Mouse (Mus musculus) heart, postnatal 25 days (tissue): ENCODE measurements around the gene Sec24c. TPM values are rescaled to one million over a fixed set of nuclear protein-coding genes. Genes with fewer than 3 reads are reported as not detected.
"Not testable (repeated sequence)": the region's sequence is repeated elsewhere in the genome, so short reads cannot be mapped to it uniquely, and the experiment has no call there.

ENCODE experiments used
- DNase-seq: peaks from one replicate; pipeline ENCODE4 v3.0.0; 2022; ENCODE audit warnings: low spot score
- intact Hi-C: fragments of 180-260 bp; cut with DNase I; formaldehyde crosslinking; loops from one replicate; pipeline ENCODE4 v1.15.1; 2025
- total RNA-seq, 2 experiments: library from RNA; stranded (reverse); gene quantifications; 2 replicates each; pipeline ENCODE4 v1.2.3; 2021

Sec24c gene
- total RNA-seq, 2 experiments from 2014 or later = 96.8 to 107 TPM

DNA sequence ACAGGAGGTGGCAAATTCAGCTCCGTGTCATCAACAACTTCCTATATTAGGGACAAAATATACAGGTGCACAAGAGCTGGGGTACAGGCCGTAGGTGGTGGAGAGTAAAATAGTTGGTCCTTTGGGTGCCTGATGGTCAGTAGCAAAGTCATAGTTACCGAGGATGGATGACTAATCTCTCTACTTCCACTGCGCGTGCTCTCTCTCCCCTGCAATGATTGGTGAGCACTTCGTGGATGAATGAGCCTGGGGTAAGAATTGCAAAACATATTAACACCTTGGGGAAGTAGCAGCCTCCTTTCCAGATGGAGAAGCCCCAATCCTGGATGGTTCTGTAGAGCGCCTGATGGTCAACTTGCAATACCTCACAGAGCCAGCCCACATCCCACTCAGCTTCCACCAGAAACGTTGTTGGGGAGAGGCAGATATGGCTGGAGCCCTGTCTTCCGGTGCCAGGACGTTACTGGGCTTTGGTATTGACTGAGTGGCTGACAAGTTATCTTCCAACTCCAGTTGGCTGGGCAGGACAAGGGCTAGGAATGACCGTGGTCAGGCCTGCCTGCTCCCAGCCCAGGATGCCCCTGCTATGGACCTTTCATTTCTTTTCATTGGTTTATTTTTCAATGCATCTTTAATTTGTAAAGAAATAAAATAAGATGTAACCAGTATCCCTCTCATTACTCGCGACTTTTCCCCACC, 20.2 kb downstream of the Sec24c start:
- intact Hi-C loops = no loop called here
- no peak for DNase-seq

DNA sequence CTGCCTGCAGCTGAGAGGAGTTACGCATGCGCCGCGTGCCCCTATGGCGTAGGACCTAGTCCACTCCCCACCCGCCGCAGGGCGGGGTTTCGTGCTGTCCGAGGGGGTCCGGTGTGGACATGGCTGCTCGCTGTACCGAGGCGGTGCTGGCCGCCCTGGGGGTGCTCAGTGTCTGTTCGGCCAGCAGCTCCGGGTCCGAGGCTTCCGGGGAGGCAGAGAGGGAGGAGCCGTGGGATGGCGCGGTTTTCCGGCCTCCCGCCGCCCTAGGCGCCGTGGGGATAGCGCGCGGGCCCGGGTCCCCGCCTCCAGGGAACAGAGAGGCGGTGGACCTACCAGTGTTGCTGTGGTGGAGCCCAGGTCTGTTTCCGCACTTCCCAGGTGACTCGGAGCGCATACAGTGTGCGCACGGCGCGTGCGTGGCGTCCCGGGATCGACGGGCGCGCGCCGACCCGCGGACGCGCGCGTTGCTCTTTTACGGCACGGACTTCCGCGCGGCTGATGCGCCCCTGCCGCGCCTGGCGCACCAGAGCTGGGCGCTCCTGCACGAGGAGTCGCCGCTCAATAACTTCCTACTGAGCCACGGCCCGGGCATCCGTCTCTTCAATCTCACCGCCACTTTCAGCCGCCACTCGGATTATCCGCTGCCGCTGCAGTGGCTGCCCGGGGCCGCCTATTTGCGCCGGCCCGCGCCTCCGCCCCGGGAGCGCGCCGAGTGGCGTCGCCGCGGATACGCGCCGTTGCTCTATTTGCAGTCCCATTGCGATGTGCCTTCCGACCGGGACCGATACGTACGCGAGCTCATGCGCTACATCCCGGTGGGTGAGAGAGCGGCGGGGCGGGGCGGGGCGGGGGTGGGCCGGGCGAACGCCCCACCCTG, 21.0 kb downstream of the Sec24c start, which contains the start of gene Fut11:
Fut11 (plus strand) TSS at position 85 of the 877 bp plus-strand sequence.
- peak; percentile 80 for DNase-seq
- intact Hi-C loops = loop anchor here (5.0 kb wide), 1 partner anchor 102 kb away; no protein-coding TSS in a partner anchor

DNA sequence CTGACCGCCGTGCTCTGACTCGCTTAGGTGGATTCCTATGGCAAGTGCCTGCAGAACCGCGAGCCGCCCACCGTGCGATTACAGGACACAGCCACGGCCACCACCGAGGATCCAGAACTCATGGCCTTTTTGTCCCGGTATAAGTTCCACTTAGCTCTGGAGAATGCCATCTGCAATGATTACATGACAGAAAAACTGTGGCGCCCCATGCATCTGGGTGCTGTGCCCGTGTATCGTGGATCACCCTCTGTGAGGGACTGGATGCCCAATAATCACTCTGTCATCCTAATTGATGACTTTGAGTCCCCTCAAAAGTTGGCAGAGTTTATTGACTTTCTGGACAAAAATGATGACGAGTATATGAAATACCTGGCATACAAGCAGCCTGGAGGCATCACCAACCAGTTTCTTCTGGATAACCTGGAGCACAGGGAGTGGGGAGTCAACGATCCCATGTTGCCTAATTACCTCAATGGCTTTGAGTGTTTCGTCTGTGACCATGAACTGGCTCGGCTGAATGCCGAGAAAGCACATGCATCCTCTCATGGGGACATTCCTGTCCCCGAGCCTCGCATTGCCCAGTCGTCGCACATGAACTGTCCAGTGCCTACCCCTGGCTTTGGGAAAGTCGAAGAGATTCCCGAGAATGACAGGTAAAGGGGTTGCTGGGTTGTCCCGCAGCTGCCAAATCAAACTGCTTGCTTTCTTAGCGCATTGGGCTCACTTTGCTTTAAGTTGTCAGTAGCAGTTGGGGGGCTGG, 21.8 kb downstream of the Sec24c start:
- intact Hi-C loops = loop anchor here (5.0 kb wide), 1 partner anchor 101 kb away; no protein-coding TSS in a partner anchor
- DNase-seq = no peak

DNA sequence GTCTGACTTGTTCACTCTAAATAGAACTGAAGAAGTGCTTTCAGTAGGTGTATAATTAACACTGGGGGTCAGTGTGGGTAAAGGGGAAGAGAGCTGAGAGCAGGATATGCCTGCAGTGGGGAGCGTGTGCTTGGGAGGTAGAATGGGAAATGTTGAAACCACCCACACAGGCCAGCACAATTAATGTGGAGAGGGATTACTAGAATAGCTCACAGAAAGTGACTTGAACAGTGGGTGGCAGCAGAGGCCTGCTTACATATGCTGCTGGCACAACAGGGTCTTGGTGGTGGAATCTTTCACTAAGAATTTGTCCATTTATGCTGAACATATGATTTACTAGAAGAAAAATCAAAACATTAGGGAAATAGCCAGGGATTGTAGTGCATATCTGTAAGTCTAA, 22.9 kb downstream of the Sec24c start:
- intact Hi-C loops = loop anchor here (5.0 kb wide), 1 partner anchor 100 kb away; no protein-coding TSS in a partner anchor
- no peak for DNase-seq

DNA sequence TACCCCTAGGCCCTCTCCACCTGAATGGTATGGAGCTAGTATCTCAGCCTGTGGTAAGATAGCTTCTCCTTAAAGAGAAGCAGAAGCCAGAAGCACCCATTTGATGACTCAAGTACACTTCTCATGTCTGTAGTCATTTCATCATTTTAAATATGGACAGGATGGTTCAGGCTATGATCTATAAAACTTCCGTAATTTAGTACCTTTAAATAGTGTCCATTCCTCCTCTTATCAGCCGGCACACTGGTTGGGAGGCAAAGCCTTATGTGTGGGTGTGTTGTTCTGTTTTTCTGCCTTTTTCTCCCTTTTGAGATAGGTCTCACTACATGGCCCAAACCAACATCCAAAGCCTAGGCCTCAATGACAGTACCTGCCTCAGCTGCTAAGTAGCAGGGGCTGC, 24.4 kb downstream of the Sec24c start:
- intact Hi-C loops = loop anchor here (5.0 kb wide), 1 partner anchor 99 kb away; no protein-coding TSS in a partner anchor
- no peak for DNase-seq

DNA sequence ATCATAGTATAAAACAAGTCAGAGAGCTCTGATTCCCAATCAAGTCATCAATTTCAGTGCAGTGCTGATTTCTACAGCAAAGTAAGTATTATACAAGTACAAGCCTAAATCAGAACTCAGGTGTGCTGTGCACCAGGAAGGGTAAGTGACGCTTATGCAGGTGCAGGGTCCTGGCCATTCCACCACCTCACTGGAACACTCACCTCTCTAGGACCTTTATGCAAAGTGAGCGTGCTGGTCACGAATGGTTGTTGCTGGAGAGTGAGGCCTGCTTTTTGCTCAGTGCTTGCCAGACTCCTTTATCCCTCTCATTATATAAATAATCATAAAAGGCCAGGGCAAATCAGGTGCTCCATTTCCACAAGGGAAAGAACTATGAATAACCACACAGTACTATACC, 26.3 kb downstream of the Sec24c start:
- no peak for DNase-seq
- intact Hi-C loops = no loop called here

DNA sequence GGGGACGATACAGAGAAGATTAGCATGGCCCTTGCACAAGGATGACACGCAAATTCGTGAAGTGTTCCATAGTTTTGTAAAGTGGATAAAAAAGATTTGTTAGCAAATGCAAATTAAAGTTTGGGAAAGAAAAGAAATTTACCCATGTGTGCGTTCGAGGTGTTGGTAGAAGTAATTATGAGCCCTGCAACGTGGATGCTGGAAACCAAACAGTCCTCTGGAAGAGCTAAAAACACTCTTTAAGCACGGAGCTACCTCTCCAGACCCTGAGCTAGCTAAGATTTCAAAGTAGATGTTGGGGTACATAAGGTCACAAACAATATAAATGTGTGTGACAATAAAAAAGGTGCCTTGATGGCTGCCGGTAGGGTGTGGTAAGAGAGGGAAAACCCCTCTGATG, 27.4 kb downstream of the Sec24c start:
- no peak for DNase-seq
- intact Hi-C loops = no loop called here

DNA sequence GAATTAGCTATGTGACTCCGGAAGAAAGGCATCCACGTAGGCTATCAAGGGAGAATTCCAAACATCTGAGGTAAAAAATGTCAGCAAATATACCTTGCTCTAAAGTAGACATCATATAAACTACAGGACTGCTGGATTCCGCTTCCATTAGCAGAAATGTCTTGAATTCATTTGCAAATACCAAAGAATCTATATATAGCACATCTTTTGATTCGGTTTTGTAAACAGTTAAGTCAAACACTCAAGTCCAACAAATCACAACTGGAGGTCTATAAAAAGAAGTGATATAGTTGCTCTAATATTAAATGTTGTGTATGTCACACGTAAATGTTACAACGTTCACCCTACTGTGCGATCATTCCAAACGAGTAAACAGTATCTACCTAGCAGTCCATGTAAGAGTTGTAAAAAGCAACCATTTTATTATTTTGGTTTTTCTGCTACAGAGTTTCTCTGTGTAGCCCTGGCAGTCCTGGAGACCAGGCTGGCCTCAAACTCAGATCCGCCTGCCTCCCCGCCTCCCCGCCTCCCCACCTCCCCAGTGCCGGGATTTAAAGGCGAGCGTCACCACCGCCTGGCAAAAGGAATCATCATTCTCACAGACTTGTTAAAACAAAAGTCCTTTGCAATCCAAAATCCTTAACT, 28.1 kb downstream of the Sec24c start:
- intact Hi-C loops = no loop called here
- no peak for DNase-seq

DNA sequence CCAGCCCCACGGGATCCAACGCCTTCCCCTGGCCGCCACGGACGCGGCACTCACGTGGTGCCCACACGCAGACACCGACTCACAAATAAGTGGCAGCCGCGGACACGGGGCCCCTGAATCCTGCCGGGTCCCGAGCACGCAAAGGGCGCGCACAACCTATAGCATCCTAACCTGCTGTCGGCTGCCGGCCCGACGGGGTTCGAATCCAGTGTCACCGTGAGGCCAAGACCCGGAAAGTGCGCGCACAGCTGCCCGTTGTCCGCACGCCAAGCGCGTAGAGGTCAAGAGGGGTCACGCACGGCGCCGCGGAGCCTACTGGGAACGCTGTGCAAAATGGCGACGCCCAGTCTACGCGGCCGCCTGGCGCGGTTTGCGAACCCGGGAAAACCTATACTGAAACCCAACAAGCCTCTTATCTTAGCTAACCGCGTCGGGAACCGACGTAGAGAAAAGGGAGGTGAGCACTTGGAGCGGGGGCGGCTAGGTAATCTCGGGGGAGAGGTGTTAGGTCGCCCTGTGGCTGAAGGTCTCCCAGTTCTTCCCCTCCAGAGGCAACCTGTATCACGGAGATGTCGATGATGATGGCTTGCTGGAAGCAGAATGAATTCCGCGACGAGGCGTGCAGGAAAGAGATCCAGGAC, 28.8 kb downstream of the Sec24c start, which contains the start of gene Chchd1:
Chchd1 (plus strand) TSS at position 266 of the 641 bp plus-strand sequence.
- intact Hi-C loops = no loop called here
- DNase-seq = peak; percentile 77

DNA sequence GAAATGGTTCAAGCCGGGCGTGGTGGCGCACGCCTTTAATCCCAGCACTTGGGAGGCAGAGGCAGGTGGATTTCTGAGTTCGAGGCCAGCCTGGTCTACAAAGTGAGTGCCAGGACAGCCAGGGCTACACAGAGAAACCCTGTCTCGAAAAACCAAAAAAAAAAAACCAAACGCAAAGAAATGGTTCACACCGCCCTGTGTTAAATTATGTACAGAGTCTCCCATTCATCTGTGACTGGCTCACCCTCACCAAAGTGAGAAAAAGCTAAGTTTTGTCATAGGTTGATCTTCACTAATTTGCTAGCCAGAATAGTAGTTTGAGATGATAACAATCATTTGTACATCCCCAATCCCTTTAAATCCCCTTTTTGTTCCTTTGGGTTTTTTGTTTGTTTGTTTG, 29.4 kb downstream of the Sec24c start:
- intact Hi-C loops, DNase-seq: not testable (repeated sequence)

DNA sequence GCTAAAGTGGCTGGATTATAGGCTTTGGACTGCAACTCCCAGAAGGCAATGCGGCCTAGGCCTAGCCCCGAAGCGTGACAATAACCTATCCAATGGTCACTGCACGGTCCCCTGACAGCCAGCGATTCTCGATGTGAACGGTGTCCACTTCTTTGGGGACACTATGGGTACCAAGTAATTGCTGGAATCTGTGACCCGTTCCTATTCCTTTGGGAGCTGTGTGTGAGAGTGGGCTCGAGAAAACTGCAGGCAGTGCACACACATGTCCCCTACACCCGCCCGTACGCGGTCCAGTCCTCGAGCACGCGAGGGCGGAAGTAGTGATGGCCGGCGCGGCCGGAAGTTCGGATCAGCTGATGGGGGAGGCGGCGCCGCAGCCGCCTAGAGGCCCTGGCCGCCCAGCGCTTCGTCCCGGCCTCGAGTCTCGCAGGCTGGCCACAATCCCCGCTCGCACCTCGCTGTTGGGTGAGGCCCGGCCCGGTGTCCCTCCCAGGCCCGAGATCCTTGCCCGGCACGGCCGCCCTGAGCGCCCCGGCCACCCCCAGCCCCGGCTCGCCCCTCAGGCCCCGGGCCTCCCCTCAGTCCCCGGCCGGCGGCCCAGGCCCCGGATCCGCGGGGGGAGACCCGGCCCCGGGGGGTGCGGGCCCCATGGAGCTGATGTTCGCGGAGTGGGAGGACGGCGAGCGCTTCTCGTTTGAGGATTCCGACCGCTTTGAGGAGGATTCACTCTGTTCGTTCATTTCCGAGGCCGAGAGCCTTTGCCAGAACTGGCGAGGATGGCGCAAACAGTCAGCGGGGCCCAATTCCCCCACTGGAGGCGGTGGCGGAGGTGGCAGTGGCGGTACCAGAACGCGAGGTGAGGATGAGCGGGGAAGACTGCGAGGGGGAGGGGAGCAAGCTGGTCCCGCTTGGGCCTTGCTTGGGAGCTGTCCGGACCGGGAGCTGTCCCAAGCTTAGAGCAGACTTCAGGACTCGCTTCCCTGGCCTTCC, 33.4 kb downstream of the Sec24c start, which contains the start of gene Zswim8:
Zswim8 (plus strand) TSS at position 352 of the 990 bp plus-strand sequence.
- DNase-seq = peak; percentile 84
- intact Hi-C loops = no loop called here

DNA sequence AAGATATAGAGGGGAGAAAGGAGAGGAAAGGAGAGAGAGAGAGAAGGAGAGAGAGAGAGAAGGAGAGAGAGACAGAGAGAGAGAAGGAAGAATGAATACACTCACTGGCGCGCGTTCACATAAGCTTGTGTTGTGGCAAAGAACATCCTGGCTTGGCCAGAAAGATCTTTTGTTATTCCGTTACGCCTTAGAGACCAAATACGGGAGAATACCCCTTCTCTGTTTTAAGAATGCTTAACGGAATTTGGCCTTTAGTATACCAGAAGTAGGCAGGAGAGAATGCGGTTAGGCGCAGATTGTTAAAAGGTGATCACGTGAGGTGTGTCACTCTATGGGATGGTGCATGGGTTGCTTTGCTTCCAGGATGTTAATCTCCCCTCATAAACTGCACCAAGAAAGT, 34.1 kb downstream of the Sec24c start:
- intact Hi-C loops = no loop called here
- DNase-seq = no peak

DNA sequence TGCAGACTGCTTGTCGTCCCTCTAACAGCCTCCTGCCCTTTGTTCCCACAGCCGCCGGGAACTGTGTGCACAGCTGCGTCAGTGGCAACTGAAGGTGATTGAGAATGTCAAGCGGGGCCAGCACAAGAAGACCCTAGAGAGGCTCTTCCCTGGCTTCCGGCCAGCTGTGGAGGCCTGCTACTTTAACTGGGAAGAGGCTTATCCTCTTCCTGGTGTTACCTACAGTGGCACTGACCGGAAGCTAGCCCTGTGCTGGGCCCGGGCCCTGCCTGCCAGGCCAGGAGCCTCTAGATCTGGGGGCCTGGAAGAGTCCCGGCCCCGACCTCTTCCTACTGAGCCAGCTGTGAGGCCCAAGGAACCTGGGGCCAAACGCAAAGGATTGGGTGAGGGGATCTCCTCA, 39.7 kb downstream of the Sec24c start:
- intact Hi-C loops = no loop called here
- no peak for DNase-seq

DNA sequence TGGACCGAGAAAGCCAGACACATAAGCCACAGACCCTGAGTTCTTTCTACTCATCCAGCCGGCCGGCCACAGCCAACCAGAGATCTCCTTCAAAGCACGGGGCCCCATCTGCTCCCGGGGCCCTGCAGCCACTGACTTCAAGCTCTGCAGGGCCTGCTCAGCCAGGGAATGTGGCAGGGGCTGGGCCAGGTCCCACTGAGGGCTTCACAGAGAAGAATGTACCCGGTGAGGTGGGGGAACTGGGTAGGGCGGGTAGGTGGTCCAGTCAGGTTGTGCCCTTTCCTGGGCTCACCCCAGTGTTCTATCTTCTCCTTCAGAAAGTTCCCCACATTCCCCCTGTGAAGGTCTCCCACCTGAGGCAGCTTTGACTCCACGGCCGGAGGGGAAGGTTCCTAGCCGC, 44.3 kb downstream of the Sec24c start:
- intact Hi-C loops = no loop called here

DNA sequence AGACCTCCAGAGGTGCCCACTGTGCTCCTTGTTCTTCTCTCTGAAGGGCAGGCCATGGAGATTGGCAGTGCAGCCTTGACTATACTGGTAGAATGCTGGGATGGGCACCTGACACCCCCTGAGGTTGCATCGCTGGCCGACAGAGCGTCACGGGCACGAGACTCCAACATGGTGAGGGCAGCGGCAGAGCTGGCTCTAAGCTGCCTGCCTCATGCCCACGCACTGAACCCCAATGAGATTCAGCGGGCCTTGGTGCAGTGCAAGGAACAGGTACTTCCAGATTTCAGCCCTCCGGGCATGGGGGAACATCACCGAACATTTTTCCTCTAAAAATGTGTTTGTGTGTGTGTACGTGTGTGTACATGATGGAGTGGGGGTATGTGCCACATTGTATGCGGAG, 45.7 kb downstream of the Sec24c start:
- intact Hi-C loops = loop anchor here (5.0 kb wide), 1 partner anchor 153 kb away; no protein-coding TSS in a partner anchor
- DNase-seq = no peak

More for the DNA sequence above, 44.3 kb downstream of the Sec24c start:
- no peak for DNase-seq

DNA sequence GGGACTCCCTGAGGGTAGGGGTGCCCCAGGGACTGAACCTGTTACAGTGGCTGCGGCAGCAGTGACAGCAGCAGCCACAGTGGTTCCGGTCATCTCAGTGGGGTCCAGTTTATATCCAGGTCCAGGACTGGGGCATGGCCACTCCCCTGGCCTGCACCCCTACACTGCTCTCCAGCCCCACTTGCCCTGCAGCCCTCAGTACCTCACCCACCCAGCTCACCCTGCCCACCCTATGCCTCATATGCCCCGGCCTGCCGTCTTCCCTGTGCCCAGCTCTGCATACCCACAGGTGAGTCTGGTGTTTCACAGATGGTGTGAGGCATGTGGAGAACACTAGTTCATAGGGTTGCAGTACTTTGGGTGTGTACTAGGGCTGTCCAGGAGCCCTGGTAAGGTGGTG, 47.3 kb downstream of the Sec24c start:
- intact Hi-C loops = loop anchor here (5.0 kb wide), 1 partner anchor 151 kb away; no protein-coding TSS in a partner anchor
- no peak for DNase-seq

DNA sequence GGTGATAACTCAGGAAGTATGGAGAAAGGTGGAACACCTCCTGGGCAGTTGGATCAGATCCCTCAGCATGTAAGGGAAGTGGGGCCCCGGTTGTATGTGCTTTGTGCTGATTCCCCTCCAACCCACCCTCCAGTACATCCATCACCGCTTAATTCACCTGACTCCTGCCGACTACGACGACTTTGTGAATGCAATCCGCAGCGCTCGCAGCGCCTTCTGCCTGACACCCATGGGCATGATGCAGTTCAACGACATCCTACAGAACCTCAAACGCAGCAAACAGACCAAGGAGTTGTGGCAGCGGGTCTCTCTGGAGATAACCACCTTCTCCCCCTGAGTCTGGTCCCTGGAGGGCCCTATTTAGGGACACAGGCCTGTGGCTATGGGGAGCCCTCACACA, 48.9 kb downstream of the Sec24c start:
- intact Hi-C loops = loop anchor here (5.0 kb wide), 1 partner anchor 149 kb away; no protein-coding TSS in a partner anchor

DNA sequence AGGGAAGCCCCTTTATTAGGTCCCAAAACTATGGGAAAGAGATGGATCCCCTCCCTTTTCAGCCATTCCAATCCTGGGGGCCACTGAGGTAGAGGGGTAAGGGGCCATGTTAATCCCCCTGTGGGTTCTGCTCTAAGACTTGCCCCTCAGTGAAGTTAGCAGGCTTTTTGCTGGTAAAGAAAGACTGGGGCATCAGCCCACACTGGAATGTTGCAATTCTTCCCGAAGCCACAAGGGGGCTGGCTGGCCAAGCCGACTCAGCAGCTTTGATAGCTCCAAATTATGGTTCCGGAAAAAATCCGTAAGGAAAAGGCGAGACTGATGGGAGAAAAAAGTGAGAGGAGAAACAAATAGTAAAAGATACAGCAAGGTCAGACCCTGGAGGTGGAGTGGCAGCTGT, 49.9 kb downstream of the Sec24c start:
- no peak for DNase-seq
- intact Hi-C loops = loop anchor here (5.0 kb wide), 1 partner anchor 148 kb away; no protein-coding TSS in a partner anchor

More for the DNA sequence above, 48.9 kb downstream of the Sec24c start:
- DNase-seq = no peak
